Mouse (Mus musculus) CD4-positive helper T cell, adult 2 months (primary cell): Measurements from ENCODE around the gene Mocs1.
"Not testable (repeated sequence)": the region's sequence is repeated elsewhere in the genome, so short reads cannot be mapped to it uniquely, and the experiment has no call there.

Experiments used
- DNase-seq: peaks from one replicate; pipeline ENCODE4 v3.0.0-alpha.2; 2012; ENCODE audit warnings: low read depth, missing footprints, low spot score

Mocs1 gene

DNA sequence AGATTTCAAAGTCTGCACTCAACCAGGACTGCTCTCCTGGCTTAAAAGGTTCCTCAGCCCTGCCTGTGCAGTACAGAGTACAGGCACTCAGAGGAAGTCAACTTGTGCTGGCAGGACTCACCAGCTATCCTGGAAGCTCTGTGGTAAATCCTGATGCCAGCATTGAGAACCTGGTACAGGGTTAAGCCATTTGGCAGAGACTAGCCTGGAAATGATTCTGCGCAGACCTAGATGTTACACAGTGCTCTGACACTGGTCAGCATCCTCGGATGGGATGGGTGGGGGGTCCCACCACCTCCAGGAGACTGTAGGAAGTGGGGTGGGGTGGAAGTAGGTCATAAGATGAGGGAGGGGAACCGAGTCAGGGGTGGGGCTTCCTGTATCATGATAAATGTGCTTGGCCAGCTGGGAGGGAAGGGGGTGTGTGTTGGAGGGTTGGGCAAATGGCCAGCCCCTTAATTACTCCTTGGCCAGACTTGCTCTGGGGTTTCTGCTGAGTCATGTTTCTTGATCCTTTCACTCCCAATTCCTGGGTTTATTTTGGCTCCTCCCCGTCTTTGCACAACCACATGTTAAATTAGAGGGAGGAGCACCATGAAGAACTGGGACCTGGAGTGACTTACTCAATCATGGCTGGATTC, 4.0 kb downstream of the Mocs1 start:
- DNase-seq, result no peak

DNA sequence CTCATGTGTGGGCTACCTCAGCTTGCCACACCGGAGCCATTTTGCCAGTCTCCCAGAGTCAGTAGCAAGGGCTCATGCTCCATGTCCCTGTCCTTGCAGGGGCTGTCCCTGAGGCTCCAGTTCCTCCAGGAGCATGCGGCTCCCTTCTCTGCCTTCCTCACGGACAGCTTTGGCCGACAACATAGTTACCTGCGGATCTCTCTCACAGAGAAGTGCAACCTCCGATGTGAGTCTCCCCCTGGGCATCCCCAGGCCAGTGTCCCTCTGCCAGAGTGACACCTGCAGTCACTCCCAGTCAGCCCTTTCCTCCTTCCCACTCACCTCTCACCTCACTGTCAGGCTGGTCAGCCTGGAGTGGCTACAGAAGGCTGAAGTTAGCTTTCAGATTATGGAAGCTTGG, 4.9 kb downstream of the Mocs1 start:
- no peak for DNase-seq

DNA sequence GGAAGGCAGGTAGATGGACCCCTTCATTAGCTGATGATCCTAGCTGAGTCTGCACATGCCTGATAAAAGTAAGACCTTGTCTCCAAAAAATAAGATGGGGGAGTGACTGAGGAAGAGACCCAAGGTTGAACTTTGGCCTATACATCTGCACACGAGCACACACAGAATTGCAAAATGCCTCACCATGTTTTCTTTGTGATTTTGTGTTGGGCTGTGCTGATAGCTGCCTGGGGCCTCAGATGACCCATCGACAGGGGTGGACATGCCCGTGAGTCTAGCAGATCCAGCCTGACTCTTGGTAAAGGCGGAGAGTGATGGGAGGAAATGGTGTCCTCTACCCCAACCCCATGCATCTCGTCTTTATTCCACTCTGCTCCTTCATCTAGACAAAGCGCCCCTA, 6.1 kb downstream of the Mocs1 start:
- DNase-seq, result no peak

DNA sequence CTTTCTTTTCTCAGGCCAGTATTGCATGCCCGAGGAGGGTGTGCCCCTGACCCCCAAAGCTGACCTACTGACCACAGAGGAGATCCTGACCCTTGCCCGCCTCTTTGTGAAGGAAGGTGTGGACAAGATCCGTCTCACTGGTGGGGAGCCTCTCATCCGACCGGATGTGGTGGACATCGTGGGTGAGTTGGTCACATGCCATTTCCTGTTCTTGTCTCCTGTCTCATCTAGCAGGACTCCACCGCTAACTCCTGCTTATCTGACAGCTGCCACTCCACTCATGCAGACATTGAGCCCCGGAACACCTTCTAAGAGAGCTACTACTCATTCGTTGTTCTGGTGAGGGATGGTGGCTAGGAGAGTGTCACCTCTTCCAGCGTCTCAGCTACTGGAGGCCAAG, 6.9 kb downstream of the Mocs1 start:
- no peak for DNase-seq

DNA sequence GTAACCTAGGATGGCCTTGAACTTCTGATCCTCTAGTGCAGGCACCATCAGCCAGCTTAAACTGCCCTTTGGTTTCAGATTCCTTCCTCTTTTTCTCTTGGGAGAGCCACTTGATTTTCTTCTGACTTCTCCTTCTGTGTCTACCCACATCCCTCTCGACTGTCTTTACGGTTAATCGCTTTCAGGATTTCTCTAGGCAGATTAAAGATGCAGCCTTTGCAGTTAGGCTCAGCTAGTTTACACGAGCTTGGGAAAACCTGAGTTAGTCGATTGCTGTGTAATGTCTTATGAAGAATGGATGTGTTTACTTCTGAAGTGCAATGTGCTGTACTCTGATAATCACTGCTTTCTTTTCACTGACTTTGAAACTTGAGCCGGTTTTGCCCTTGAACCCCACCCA, 8.5 kb downstream of the Mocs1 start:
- no peak for DNase-seq

DNA sequence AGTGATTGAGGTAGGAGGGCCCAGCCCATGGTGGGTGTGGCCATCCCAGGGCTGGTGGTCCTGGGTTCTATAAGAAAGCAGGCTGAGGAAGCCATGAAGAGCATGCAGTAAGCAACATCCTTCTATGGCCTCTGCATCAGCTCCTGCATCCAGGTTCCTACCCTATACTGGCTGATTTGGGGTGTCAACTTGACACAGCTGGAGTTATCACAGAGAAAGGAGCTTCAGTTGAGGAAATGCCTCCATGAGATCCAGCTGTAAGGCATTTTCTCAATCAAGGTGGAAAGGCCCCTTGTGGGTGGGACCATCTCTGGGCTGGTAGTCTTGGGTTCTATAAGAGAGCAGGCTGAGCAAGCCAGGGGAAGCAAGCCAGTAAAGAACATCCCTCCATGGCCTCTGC, 9.1 kb downstream of the Mocs1 start:
- not testable (repeated sequence) for DNase-seq

DNA sequence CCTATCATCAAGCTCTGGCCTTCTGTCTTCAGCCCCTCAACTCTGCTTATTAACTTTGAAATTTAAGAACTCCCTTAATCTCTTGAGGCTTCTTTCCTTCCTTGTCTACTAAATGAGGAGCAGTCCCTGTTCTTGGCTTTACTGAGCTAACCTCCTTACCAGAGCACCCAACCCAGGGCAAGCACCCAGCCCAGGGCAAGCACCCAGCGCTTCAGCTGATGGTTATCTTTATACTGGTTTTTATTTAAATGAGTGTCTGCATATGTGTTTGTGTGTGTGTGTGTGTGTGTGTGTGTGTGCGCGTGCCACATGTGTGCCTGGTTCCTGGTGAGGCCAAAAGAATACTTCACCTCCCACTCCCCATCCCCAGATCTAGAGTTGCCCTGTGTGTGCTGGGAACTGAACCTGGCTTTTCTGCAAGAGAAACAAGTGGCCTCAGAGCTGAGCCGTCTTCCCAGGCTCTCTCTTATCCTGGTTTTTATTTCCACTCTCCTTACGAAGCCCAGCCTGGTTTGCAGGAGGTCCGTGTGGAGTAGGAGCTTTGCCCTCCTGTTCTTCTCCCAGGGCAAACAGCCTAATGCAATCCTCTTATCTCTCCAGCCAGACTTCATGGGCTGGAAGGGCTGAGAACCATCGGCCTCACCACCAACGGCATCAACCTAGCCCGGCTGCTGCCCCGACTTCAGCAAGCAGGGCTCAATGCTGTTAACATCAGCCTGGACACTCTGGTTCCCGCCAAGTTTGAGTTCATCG, 10.8 kb downstream of the Mocs1 start:
- no peak for DNase-seq

DNA sequence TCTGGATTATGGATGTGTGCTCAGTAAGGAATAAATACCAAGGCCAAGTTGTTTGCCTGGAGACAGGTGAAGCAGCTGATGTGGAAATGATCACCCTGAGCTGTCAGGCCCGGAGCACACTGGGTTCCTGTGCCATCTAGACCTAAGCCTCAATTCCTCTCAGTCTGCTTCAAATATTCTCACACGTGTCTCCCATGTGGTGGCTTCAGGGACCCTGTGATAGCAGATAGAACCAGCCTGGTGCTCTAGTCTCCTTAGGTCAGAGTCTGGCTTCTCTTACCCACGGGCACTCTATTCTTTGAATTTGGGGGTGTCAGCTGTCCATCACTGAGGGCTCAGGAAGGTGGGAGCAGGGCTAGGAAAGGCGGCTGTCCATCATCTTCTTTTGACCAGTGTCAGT, 11.5 kb downstream of the Mocs1 start:
- no peak for DNase-seq

DNA sequence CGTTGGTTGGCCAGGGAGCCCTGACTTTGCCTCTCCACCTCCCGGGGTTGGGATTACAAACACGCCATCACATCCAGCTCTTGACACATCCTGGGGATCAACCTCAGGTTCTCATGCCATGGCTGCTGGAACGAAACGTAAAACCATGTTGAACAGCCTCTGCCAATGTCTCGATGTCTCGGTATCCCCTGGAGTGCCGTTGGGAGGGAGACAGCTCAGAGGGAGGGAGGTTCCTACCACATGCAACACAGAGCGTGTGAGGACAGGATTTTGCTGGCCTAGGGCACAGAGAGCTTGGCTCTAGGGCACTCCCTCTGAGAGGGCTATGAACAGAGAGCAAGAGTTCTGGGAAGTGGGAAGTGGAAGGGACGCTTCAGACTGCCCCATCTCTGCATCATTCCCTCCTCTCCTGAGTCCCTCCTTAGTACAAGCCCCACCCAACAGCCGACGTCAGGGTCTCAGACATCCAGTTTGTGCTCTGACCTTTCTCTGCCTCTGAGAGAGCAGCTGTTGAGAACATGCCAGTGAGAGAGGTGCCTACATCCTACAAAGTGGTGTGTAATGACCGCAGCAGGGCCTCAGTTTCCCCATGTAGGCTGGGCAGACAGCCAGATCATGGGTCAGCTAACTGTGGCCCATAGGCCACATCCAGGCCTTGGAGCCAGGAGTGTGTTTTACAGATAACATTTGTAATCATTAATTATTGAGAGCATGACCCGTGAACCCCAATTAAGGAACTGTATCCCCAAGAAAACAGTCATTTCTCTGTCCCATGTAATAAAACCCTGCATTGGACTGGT, 12.4 kb downstream of the Mocs1 start:
- no peak for DNase-seq

DNA sequence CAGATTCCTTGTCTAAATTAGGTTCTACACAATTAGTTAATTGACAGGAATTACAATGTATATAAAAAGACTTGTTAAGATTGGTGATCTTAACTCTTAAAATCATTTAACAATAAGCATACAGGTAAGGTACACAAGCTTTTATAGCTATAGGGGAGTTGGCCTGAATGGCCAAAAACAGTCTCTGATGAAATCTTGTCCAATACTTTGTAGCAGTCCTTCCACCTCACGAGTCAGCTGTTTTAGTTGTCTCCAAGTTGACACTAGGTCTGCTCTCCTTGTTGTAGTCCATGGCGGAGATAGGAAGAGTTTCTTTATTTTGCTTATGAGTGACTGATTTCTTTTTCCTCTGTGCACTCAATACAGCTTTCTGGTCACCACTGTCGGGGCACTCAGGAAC, 14.7 kb downstream of the Mocs1 start:
- DNase-seq, result not testable (repeated sequence)

DNA sequence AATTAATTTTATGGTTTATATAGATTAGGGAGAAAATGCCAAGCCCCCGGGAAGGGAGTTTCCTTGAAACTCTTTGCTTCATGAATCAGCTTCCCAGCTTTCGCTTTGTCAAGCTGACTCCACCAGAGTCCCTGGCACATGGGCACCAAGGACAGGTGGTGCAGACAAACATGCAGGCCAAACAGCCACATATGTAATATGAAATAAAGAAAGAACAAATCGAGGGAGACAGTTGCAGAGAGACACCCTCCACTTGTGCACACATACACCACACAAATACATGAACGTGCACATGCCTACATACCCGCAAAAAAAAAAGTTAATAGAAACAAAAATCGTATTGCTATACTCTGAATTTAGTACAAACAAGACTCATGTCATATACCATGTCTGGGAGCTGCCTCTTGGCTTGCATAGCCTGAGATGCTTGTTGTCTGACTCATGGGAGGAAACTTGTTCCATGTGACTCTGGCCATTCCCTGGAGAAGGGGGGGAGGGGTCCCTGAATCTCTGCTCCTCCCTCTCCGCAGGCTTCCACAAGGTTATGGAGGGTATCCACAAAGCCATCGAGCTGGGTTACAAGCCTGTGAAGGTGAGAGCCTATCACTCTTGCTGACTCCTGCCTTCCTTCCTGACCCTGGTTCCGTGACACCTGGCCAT, 20.5 kb downstream of the Mocs1 start:
- no peak for DNase-seq

DNA sequence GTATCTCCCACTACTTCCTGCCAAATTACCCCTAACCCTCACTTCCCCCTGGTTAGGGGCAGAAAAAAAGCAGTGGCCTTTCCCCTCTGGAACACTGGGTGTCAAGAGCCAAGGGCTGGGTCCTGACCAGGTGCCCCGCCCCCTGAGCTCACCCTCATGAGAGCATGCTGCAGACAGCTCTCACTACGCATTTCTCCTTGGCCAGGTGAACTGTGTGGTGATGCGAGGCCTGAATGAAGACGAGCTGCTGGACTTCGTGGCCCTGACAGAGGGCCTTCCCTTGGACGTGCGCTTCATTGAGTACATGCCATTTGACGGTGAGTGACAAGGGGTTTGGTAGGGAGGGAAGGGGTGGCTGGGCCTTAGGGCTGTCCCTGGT, 21.1 kb downstream of the Mocs1 start:
- DNase-seq, result no peak

DNA sequence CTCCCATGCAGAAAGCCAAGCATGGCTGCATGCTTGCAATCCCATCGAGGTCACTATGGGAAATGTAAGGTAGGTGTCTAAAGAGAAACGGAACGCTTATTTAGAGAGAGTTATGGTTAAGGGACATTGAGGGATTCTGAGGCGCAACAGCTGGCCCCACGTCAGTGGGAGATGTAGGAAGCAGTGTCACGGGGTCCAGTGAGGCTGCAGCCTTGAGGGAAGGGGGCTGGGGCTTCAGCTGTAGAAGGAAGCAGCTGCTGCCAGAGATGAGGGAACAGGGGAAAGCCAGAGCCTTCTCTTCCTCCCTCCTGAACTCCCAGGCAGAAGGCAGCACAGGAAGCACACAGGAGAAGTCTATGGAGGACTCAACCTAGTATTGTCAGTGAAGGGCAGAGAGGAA, 22.8 kb downstream of the Mocs1 start:
- DNase-seq, result no peak

DNA sequence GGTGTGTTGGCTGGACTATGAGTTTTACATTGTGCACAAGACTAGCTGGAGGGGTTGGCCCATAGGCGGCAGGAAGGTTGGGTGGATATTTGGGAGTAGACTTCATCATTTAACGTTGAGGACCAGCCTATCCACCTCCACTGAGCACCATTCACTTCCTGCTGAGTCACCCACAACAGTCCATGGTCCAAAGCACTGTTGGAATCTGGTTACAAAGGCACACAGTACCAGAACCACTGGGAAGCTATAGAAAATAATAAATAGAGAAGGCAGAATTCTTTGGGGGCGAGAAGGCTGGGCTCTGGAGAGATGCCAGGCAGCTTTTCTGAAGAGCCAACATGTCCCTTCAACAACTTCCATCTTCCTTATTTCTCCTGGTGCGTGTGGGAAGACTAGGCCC, 28.2 kb downstream of the Mocs1 start:
- DNase-seq, result no peak

DNA sequence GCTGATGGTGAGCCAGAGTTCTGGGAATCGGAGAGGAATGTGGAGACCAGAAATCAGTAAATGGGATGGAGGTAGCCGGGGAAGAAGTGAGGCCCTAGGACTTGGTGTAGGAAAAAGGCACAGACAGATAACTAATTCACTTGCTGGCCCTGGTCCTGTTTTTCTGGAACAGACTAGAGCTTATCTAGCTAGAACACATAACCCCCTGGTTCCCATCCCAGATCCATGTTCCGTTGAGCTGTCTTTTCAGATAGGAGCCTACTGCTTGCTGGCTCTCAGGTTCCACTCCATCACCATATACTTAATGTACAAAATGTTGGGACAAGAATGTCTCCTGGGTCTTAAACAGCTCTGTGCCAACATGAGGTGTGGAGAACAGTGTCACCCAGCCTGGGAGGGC, 29.7 kb downstream of the Mocs1 start:
- DNase-seq, result no peak

DNA sequence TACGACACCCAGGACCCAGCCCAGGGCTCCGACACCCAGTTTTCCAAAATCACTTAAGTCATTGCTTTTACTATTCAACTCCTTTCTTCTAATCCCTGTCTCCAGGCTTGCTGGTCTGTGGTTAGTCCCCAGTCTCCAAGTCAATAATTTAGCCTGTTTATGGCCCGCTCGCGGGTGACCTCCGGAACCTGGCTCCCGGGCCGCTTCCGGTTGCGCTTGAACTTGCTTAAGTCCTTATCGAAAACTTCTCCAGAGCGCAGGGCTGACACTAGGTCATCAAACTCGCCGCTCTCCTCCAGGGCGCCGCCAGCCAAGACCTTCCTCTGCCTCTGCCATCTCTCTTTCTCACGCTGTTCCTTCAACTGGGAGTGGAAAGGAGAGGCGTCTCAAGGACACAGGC, 30.2 kb downstream of the Mocs1 start:
- no peak for DNase-seq

DNA sequence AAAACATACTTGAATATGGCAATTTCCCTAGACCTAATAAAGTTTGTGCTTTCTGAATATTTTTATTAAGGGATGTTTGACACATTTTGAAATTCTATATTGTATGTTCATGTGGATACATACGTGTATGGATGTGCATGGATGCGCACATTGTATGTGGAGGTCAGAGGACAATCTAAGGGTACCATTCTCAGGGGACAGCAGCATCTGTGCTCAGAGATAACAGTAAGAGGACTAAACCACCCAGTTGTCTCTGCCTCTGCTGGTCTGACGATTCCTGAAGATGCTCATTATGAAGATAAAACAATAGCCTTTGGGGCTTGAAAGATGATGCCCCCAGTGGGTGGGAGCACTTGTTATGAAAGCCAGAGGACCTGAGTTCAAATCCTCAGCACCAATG, 36.7 kb downstream of the Mocs1 start:
- no peak for DNase-seq

DNA sequence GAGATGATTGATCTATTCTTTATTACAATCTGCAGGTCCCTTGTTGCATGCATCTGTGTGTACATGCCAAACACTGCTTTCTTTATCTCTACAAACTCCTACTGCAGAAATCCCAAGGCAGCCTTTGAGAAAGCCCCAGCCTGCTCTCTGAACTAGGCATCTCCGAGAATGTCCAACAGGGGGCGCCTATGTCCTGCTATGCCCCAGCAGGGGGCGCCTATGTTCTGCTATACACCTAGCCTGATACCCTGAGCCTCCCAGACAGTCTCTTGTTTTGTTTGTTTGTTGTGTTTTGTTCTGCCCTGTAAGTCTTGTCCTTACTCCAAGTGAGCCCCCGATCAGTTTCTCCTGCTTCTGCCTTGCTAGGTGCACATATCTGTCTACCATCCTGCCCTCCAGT, 40.1 kb downstream of the Mocs1 start:
- DNase-seq, result no peak

DNA sequence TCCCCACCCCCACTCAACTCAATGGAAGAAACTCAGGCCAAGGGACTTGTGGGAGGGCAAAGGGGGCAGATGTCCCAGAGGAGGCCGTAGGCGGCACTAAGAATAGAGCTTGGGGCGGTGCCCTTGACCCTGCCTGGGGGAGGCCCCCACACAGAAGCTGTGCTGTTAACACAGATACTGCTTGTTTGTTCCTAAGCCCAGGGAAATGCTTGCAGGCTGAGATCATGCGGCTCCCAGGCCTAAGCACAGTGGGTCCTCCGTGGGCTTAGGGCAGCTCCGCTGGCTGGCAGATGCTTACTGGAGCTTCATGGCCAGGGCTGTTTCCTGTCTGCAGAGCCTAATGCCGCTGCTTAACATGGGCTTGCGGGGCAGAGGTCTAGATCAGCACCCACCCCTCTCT, 44.5 kb downstream of the Mocs1 start:
- DNase-seq, result no peak

DNA sequence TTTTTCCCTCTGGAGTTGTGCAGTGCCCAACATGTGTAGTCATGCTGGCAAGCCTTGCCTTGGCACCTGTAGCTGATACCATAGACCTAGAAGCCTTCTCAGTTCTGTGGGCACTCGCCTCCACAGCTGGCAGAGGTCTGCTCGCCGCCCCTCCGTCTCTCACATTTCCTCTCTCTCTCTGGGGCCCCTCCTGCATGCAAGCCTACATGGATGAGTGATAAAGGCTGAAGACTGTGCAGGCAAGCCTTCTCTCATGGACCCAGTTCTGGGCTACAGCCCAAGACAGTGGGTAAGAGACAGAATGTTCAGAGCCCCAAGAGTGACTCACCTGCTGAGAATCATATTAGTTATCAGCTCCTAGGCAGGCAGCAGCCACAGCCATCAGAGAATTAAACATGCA, 45.9 kb downstream of the Mocs1 start:
- DNase-seq, result no peak

DNA sequence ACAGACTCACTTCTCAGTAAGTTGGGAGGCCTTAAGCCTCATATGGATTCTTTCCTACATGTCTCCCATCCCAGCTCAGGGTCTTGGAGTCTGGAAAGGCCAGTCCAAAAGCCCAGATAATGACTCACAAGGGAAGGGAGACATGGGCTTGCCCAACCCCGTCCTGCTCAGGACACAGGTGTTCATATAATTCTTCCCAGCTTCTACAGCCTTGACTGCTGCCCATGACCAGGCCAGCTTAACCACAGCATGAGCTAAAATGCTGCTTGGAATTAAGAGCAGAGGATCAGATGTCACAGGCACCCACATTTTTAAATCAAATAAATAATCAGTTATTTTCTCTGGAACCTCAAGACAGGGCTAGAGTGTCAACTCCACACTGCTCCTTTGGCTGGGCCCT, 47.0 kb downstream of the Mocs1 start:
- no peak for DNase-seq

DNA sequence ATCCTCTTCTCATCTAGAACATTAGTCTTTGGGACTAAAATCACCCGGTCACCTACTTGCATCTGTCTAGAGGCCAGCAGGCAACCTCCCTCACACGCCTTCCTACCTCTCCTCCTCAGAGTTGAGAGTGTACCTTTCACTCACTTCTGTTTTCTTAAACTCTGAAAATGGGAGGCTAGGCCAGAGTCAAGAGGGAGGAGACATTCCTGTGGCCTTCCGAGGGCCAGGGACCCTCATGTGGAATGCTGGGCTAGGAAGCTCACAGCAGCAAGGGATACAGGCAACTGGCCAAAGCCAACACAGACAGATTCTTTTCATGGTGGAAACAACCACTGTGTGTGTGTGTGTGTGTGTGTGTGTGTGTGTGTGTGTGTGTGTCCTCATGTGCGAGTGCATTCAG, 49.2 kb downstream of the Mocs1 start:
- no peak for DNase-seq
